Mouse (Mus musculus) ES-E14 (cell line): ENCODE results near the gene Rprd1b. TPM values are rescaled to one million over a fixed set of nuclear protein-coding genes. Genes with fewer than 3 reads are reported as not detected.
A peak's percentile ranks its signal among the peaks of the same experiment; 100 is the strongest.

ENCODE experiments used
- DNase-seq: peaks from one replicate; pipeline ENCODE4 v3.0.0-alpha.2; 2013; ENCODE audit warnings: low read depth, low spot score
- H3K27ac ChIP-seq: 2 replicates; pipeline ENCODE4 v1.5.1; 2012; ENCODE audit warnings: low read depth, mild to moderate bottlenecking, low read length, moderate library complexity, mixed read lengths; ENCODE audit not compliant: poor library complexity, insufficient read depth, severe bottlenecking
- H3K36me3 ChIP-seq: 2 replicates; pipeline ENCODE4 v1.6.1; 2012; ENCODE audit warnings: mild to moderate bottlenecking, low read length, moderate library complexity, mixed read lengths; ENCODE audit not compliant: control insufficient read depth, poor library complexity, insufficient read depth, severe bottlenecking
- H3K4me1 ChIP-seq, 2 experiments: fragments of 150-350 bp in 1 of 2; sonication (generic) in 1 of 2; 2 replicates each; pipeline ENCODE4 v1.6.1; 2012; ENCODE audit warnings: low read length in 2 of 2, mild to moderate bottlenecking in 1 of 2, mixed read lengths in 1 of 2; ENCODE audit not compliant: control insufficient read depth in 2 of 2, insufficient read depth in 2 of 2, poor library complexity in 1 of 2
- H3K4me3 ChIP-seq, 2 experiments: fragments of 150-350 bp in 1 of 2; sonication (generic) in 1 of 2; 2 replicates each; pipeline ENCODE4 v1.5.1; 2012; ENCODE audit warnings: low read length in 2 of 2, low read depth in 1 of 2, mild to moderate bottlenecking in 1 of 2, mixed read lengths in 1 of 2; ENCODE audit not compliant: insufficient read depth in 1 of 2, poor library complexity in 1 of 2, severe bottlenecking in 1 of 2
- H3K9ac ChIP-seq: 2 replicates; pipeline ENCODE4 v1.6.1; 2012; ENCODE audit warnings: low read depth, mild to moderate bottlenecking, low read length, mixed read lengths; ENCODE audit not compliant: poor library complexity, insufficient read depth, severe bottlenecking
- H3K9me3 ChIP-seq: fragments of 150-350 bp; sonication (generic); 2 replicates; pipeline ENCODE4 v1.6.1; 2012; ENCODE audit warnings: low read depth, mild to moderate bottlenecking, low read length; ENCODE audit not compliant: control insufficient read depth, insufficient read depth
- CHD2 ChIP-seq: IDR thresholded peaks from 2 replicates; pipeline ENCODE4 v1.6.1; 2014; ENCODE audit warnings: mild to moderate bottlenecking, low read depth, low read length, inconsistent platforms
- HCFC1 ChIP-seq: IDR thresholded peaks from 2 replicates; pipeline ENCODE4 v1.6.1; 2012; ENCODE audit warnings: low read length, inconsistent platforms, borderline replicate concordance; ENCODE audit not compliant: insufficient read depth
- MAFK ChIP-seq: IDR thresholded peaks from 2 replicates; pipeline ENCODE4 v1.6.1; 2014; ENCODE audit warnings: mild to moderate bottlenecking, low read depth, low read length, inconsistent platforms; ENCODE audit not compliant: insufficient read depth
- ZC3H11A ChIP-seq: IDR thresholded peaks from 2 replicates; pipeline ENCODE4 v1.6.1; 2012; ENCODE audit warnings: low read depth, mild to moderate bottlenecking, inconsistent platforms, low read length, borderline replicate concordance
- ZNF384 ChIP-seq: IDR thresholded peaks from 2 replicates; pipeline ENCODE4 v1.6.1; 2012; ENCODE audit warnings: low read depth, low read length, inconsistent platforms
- in situ Hi-C, 2 experiments: fragments of 600-800 bp; cut with MboI; formaldehyde crosslinking; loops; one replicate each; pipeline ENCODE4 v1.15.1; 2025; ENCODE audit warnings: low sequenced_read_pairs in 2 of 2, inconsistent platforms in 1 of 2; ENCODE audit not compliant: unreplicated experiment in 2 of 2
- total RNA-seq: library from RNA; depleted of rRNA; stranded (reverse); fragments of 300-350 nt; gene quantifications from 2 replicates; pipeline ENCODE4 v1.2.3, GENCODE M21; 2012; rRNA removed

Rprd1b gene
- total RNA-seq, result 11.3 and 13.1 TPM in 2 replicates

- peak within 1 kb of the TSS; percentile 95 for H3K9ac ChIP-seq
- DNase-seq, result peak; percentile 91
- in situ Hi-C loops, result no loop called here
- H3K36me3 ChIP-seq, result no peaks in the 10 kb centered on the region
- TF ChIP-seq CHD2 (peak; percentile 71), MAFK (no peak), ZNF384 (no peak), HCFC1 (peak; percentile 90), ZC3H11A (no peak)
- H3K4me1 ChIP-seq, result peaks cover 0 to 6% of the 10 kb centered on the region in 2 experiments; a peak in 3 of 4 replicates
- H3K9me3 ChIP-seq, result no peaks in the 10 kb centered on the region
- H3K27ac ChIP-seq, result peak within 1 kb of the TSS; percentile 91
- H3K4me3 ChIP-seq, result peak within 1 kb of the TSS; percentile 87 to 98
These were observed at the start of gene Rprd1b, which contains the start of gene Tti1 for GRCm38 (mm10) chr2:158028354-158028863. Rprd1b (plus strand) TSS chr2:158028497. Tti1 (minus strand) TSS chr2:158028433.

GRCm38 (mm10) chr2:157979241-157979640, 49.1 kb upstream of the Rprd1b start:
- no peak overlapping the region for H3K27ac ChIP-seq
- in situ Hi-C loops, result loop anchor here in 1 of 2 experiments (25.0 kb wide), 1 partner anchor 367 kb away; no protein-coding TSS in a partner anchor
- no peak overlapping the region for H3K4me3 ChIP-seq

GRCm38 (mm10) chr2:157982727-157983126, 45.6 kb upstream of the Rprd1b start:
- no peak for TF ChIP-seq ZC3H11A
- no peak for TF ChIP-seq CHD2
- TF ChIP-seq ZNF384, result no peak
- TF ChIP-seq HCFC1, result no peak
- no peak for TF ChIP-seq MAFK
- Histone ChIP-seq H3K27ac (no peak overlapping the region), H3K36me3 (no peaks in the 10 kb centered on the region), H3K9me3 (no peaks in the 10 kb centered on the region), H3K4me3 (no peak overlapping the region), H3K4me1 (no peaks in the 10 kb centered on the region; a peak in 1 of 4 replicates), H3K9ac (no peak overlapping the region)
- no peak for DNase-seq
- in situ Hi-C loops, result loop anchor here in 1 of 2 experiments (25.0 kb wide), 1 partner anchor 370 kb away; no protein-coding TSS in a partner anchor

More at GRCm38 (mm10) chr2:157979241-157979640, 49.1 kb upstream of the Rprd1b start:
- Histone ChIP-seq H3K9ac (no peak overlapping the region), H3K9me3 (no peaks in the 10 kb centered on the region), H3K36me3 (no peaks in the 10 kb centered on the region), H3K4me1 (peaks cover 0 to 17% of the 10 kb centered on the region in 2 experiments; a peak in 3 of 4 replicates)
- no peak for TF ChIP-seq ZNF384
- TF ChIP-seq MAFK, result no peak
- no peak for TF ChIP-seq HCFC1
- DNase-seq, result no peak

- Histone ChIP-seq H3K4me1 (no peaks in the 10 kb centered on the region), H3K36me3 (no peaks in the 10 kb centered on the region), H3K27ac (no peak overlapping the region), H3K9ac (no peak overlapping the region), H3K9me3 (no peaks in the 10 kb centered on the region), H3K4me3 (no peak overlapping the region)
- TF ChIP-seq HCFC1 (no peak), MAFK (no peak), CHD2 (no peak)
- in situ Hi-C loops, result loop anchor here in 1 of 2 experiments (25.0 kb wide), 1 partner anchor 371 kb away; no protein-coding TSS in a partner anchor
- no peak for DNase-seq
These were observed 45.0 kb upstream of the Rprd1b start for GRCm38 (mm10) chr2:157983276-157983675.

GRCm38 (mm10) chr2:157985611-157986010, 42.7 kb upstream of the Rprd1b start:
- Histone ChIP-seq H3K9me3 (no peaks in the 10 kb centered on the region), H3K27ac (no peak overlapping the region), H3K4me1 (no peaks in the 10 kb centered on the region), H3K36me3 (peaks cover 2% of the 10 kb centered on the region; the same call in 1 of the 2 replicates), H3K9ac (no peak overlapping the region), H3K4me3 (no peak overlapping the region)
- TF ChIP-seq CHD2, result no peak
- TF ChIP-seq ZNF384, result no peak
- TF ChIP-seq ZC3H11A, result no peak
- TF ChIP-seq HCFC1, result no peak
- no peak for TF ChIP-seq MAFK
- DNase-seq, result no peak
- in situ Hi-C loops, result loop anchor here in 1 of 2 experiments (25.0 kb wide), 1 partner anchor 373 kb away; no protein-coding TSS in a partner anchor
